Mouse (Mus musculus) thymus, adult 2 months (tissue): ENCODE data around the gene Zfp777.

Experiments used
- CTCF ChIP-seq: fragments of 200-500 bp; IDR thresholded peaks from 2 replicates; pipeline ENCODE4 v1.5.1; 2012; ENCODE audit warnings: mild to moderate bottlenecking, control low read depth, low read length, moderate library complexity, borderline replicate concordance; ENCODE audit not compliant: control insufficient read depth, poor library complexity, insufficient read depth; ENCODE audit errors: extremely low read depth
- POLR2A ChIP-seq: fragments of 200-500 bp; IDR thresholded peaks from 2 replicates; pipeline ENCODE4 v1.6.1; 2012; ENCODE audit warnings: mild to moderate bottlenecking, low read length, control low read depth, moderate library complexity; ENCODE audit not compliant: control insufficient read depth, poor library complexity, insufficient read depth; ENCODE audit errors: extremely low read depth

DNA sequence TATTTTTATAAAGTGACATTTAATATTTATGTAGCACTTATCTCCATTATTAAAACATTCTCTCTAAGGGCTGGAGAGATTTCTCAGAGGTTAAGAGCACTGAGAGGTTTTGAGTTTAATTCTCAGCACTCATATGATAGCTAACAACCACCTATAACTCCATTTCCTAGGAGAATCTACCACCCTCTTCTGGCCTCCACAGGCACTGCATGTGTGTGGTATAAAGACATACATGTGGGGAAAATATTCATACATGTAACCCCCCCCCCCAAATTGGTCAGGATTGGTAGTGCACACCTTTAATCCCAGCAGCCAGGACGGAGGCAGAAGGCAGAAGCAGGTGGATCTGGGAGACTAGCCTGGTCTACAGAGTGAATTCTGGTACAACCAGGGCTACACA is 74.1 kb downstream of the Zfp777 start:
- TF ChIP-seq POLR2A (no peak), CTCF (no peak)
